Mouse (Mus musculus): Measurements from ENCODE around the gene Igf1r. TPM values are rescaled to one million over a fixed set of nuclear protein-coding genes. Genes with fewer than 3 reads are reported as not detected.
A peak's percentile ranks its signal among the peaks of the same experiment; 100 is the strongest.

Igf1r gene
- polyA plus RNA-seq, 1 experiment from 2014 or later: 23.2 TPM

GRCm38 (mm10) chr7:67963691-67964090 is 11.1 kb downstream of the Igf1r start:
- H3K27me3 ChIP-seq (ENCODE audit: control insufficient read depth, insufficient read depth, low read length): no peaks in the 10 kb centered on the region
- H3K9me3 ChIP-seq (ENCODE audit: control insufficient read depth, low read depth, low read length): no peaks in the 10 kb centered on the region
- H3K4me1 ChIP-seq (ENCODE audit: control insufficient read depth, insufficient read depth, low read length): peaks cover 31% of the 10 kb centered on the region
- ATAC-seq (ENCODE audit: insufficient number of reproducible peaks, insufficient read depth, low FRiP score, low read depth): no peak
- no peak overlapping the region for H3K27ac ChIP-seq (ENCODE audit: low read length)
- H3K9ac ChIP-seq (replicated peaks; ENCODE audit: low read depth, low read length): no peak overlapping the region
- no peak overlapping the region for H3K4me3 ChIP-seq (ENCODE audit: low read depth, low read length)
- WGBS: 80% methylated on average over 3 of the region's 3 CpGs
- H3K36me3 ChIP-seq (ENCODE audit: control insufficient read depth, insufficient read depth, low read length): no peaks in the 10 kb centered on the region
- no peak overlapping the region for H3K4me2 ChIP-seq (replicated peaks; ENCODE audit: low read depth, low read length)

- Histone ChIP-seq H3K36me3 (ENCODE audit: control insufficient read depth, insufficient read depth, low read length) (no peaks in the 10 kb centered on the region), H3K4me3 (ENCODE audit: low read depth, low read length) (no peak overlapping the region), H3K27ac (ENCODE audit: low read length) (no peak overlapping the region), H3K4me1 (ENCODE audit: control insufficient read depth, insufficient read depth, low read length) (peaks cover 36% of the 10 kb centered on the region), H3K9ac (replicated peaks; ENCODE audit: low read depth, low read length) (no peak overlapping the region), H3K27me3 (ENCODE audit: control insufficient read depth, insufficient read depth, low read length) (no peaks in the 10 kb centered on the region), H3K4me2 (replicated peaks; ENCODE audit: low read depth, low read length) (no peak overlapping the region), H3K9me3 (ENCODE audit: control insufficient read depth, low read depth, low read length) (no peaks in the 10 kb centered on the region)
- ATAC-seq (ENCODE audit: insufficient number of reproducible peaks, insufficient read depth, low FRiP score, low read depth): 0 out of 2 replicates have a peak, but pooled peaks have one; percentile 26
- WGBS: 51% methylated on average over 12 of the region's 12 CpGs
Observed at GRCm38 (mm10) chr7:67968394-67968793, 15.8 kb downstream of the Igf1r start.

GRCm38 (mm10) chr7:67969076-67969475 is 16.4 kb downstream of the Igf1r start:
- Histone ChIP-seq H3K36me3 (ENCODE audit: control insufficient read depth, insufficient read depth, low read length) (no peaks in the 10 kb centered on the region), H3K4me3 (ENCODE audit: low read depth, low read length) (no peak overlapping the region), H3K4me1 (ENCODE audit: control insufficient read depth, insufficient read depth, low read length) (peaks cover 43% of the 10 kb centered on the region), H3K9ac (replicated peaks; ENCODE audit: low read depth, low read length) (no peak overlapping the region), H3K4me2 (replicated peaks; ENCODE audit: low read depth, low read length) (no peak overlapping the region), H3K27ac (ENCODE audit: low read length) (no peak overlapping the region), H3K27me3 (ENCODE audit: control insufficient read depth, insufficient read depth, low read length) (no peaks in the 10 kb centered on the region), H3K9me3 (ENCODE audit: control insufficient read depth, low read depth, low read length) (no peaks in the 10 kb centered on the region)
- WGBS: 82% methylated on average over 9 of the region's 9 CpGs
- ATAC-seq (ENCODE audit: insufficient number of reproducible peaks, insufficient read depth, low FRiP score, low read depth): no peak

- H3K9ac ChIP-seq (replicated peaks; ENCODE audit: low read depth, low read length): no peak overlapping the region; the same call in 1 of the 2 replicates
- 7% methylated on average over 15 of the region's 15 CpGs for WGBS
Observed at GRCm38 (mm10) chr7:67973180-67974014, 20.8 kb downstream of the Igf1r start.

GRCm38 (mm10) chr7:67981956-67982355 is 29.3 kb downstream of the Igf1r start:
- Histone ChIP-seq H3K4me2 (replicated peaks; ENCODE audit: low read depth, low read length) (no peak overlapping the region), H3K4me1 (ENCODE audit: control insufficient read depth, insufficient read depth, low read length) (peaks cover 33% of the 10 kb centered on the region), H3K27ac (ENCODE audit: low read length) (no peak overlapping the region), H3K27me3 (ENCODE audit: control insufficient read depth, insufficient read depth, low read length) (no peaks in the 10 kb centered on the region), H3K4me3 (ENCODE audit: low read depth, low read length) (no peak overlapping the region), H3K9me3 (ENCODE audit: control insufficient read depth, low read depth, low read length) (no peaks in the 10 kb centered on the region), H3K9ac (replicated peaks; ENCODE audit: low read depth, low read length) (no peak overlapping the region), H3K36me3 (ENCODE audit: control insufficient read depth, insufficient read depth, low read length) (no peaks in the 10 kb centered on the region)
- WGBS: 32% methylated on average over 3 of the region's 3 CpGs
- ATAC-seq (ENCODE audit: insufficient number of reproducible peaks, insufficient read depth, low FRiP score, low read depth): no peak

More at GRCm38 (mm10) chr7:67973180-67974014, 20.8 kb downstream of the Igf1r start:
- Histone ChIP-seq H3K36me3 (ENCODE audit: control insufficient read depth, insufficient read depth, low read length) (no peaks in the 10 kb centered on the region), H3K4me3 (ENCODE audit: low read depth, low read length) (no peak overlapping the region), H3K4me1 (ENCODE audit: control insufficient read depth, insufficient read depth, low read length) (peaks cover 29% of the 10 kb centered on the region), H3K9me3 (ENCODE audit: control insufficient read depth, low read depth, low read length) (no peaks in the 10 kb centered on the region), H3K27ac (ENCODE audit: low read length) (peak overlapping the region; percentile 84), H3K27me3 (ENCODE audit: control insufficient read depth, insufficient read depth, low read length) (no peaks in the 10 kb centered on the region), H3K4me2 (replicated peaks; ENCODE audit: low read depth, low read length) (peak overlapping the region; percentile 28)
- ATAC-seq (ENCODE audit: insufficient number of reproducible peaks, insufficient read depth, low FRiP score, low read depth): no peak; the same call in 1 of the 2 replicates

GRCm38 (mm10) chr7:67982809-67983208 is 30.2 kb downstream of the Igf1r start:
- no peak overlapping the region for H3K4me3 ChIP-seq (ENCODE audit: low read depth, low read length)
- H3K9me3 ChIP-seq (ENCODE audit: control insufficient read depth, low read depth, low read length): no peaks in the 10 kb centered on the region
- no peaks in the 10 kb centered on the region for H3K27me3 ChIP-seq (ENCODE audit: control insufficient read depth, insufficient read depth, low read length)
- peaks cover 36% of the 10 kb centered on the region for H3K4me1 ChIP-seq (ENCODE audit: control insufficient read depth, insufficient read depth, low read length)
- 61% methylated on average over 8 of the region's 8 CpGs for WGBS
- H3K27ac ChIP-seq (ENCODE audit: low read length): no peak overlapping the region
- H3K4me2 ChIP-seq (replicated peaks; ENCODE audit: low read depth, low read length): no peak overlapping the region
- H3K36me3 ChIP-seq (ENCODE audit: control insufficient read depth, insufficient read depth, low read length): no peaks in the 10 kb centered on the region
- no peak overlapping the region for H3K9ac ChIP-seq (replicated peaks; ENCODE audit: low read depth, low read length)
- no peak for ATAC-seq (ENCODE audit: insufficient number of reproducible peaks, insufficient read depth, low FRiP score, low read depth)

- Histone ChIP-seq H3K27ac (ENCODE audit: low read length) (no peak overlapping the region), H3K27me3 (ENCODE audit: control insufficient read depth, insufficient read depth, low read length) (no peaks in the 10 kb centered on the region), H3K4me1 (ENCODE audit: control insufficient read depth, insufficient read depth, low read length) (peaks cover 36% of the 10 kb centered on the region), H3K4me3 (ENCODE audit: low read depth, low read length) (no peak overlapping the region), H3K9ac (replicated peaks; ENCODE audit: low read depth, low read length) (no peak overlapping the region), H3K4me2 (replicated peaks; ENCODE audit: low read depth, low read length) (no peak overlapping the region), H3K9me3 (ENCODE audit: control insufficient read depth, low read depth, low read length) (no peaks in the 10 kb centered on the region), H3K36me3 (ENCODE audit: control insufficient read depth, insufficient read depth, low read length) (no peaks in the 10 kb centered on the region)
- WGBS: 68% methylated on average over 7 of the region's 7 CpGs
- no peak for ATAC-seq (ENCODE audit: insufficient number of reproducible peaks, insufficient read depth, low FRiP score, low read depth)
Observed at GRCm38 (mm10) chr7:67983451-67983850, 30.8 kb downstream of the Igf1r start.

- H3K27ac ChIP-seq (ENCODE audit: low read length): no peak overlapping the region
- H3K4me3 ChIP-seq (ENCODE audit: low read depth, low read length): no peak overlapping the region
- H3K36me3 ChIP-seq (ENCODE audit: control insufficient read depth, insufficient read depth, low read length): no peaks in the 10 kb centered on the region
- no peaks in the 10 kb centered on the region for H3K9me3 ChIP-seq (ENCODE audit: control insufficient read depth, low read depth, low read length)
- no peaks in the 10 kb centered on the region for H3K27me3 ChIP-seq (ENCODE audit: control insufficient read depth, insufficient read depth, low read length)
- H3K4me1 ChIP-seq (ENCODE audit: control insufficient read depth, insufficient read depth, low read length): peaks cover 36% of the 10 kb centered on the region
- ATAC-seq (ENCODE audit: insufficient number of reproducible peaks, insufficient read depth, low FRiP score, low read depth): no peak
- H3K9ac ChIP-seq (replicated peaks; ENCODE audit: low read depth, low read length): no peak overlapping the region
- 65% methylated on average over 5 of the region's 5 CpGs for WGBS
- H3K4me2 ChIP-seq (replicated peaks; ENCODE audit: low read depth, low read length): no peak overlapping the region
Observed at GRCm38 (mm10) chr7:67985003-67985416, 32.4 kb downstream of the Igf1r start.

Measured in stomach, embryonic 14.5 days (tissue).